In the genomic region with DNA sequence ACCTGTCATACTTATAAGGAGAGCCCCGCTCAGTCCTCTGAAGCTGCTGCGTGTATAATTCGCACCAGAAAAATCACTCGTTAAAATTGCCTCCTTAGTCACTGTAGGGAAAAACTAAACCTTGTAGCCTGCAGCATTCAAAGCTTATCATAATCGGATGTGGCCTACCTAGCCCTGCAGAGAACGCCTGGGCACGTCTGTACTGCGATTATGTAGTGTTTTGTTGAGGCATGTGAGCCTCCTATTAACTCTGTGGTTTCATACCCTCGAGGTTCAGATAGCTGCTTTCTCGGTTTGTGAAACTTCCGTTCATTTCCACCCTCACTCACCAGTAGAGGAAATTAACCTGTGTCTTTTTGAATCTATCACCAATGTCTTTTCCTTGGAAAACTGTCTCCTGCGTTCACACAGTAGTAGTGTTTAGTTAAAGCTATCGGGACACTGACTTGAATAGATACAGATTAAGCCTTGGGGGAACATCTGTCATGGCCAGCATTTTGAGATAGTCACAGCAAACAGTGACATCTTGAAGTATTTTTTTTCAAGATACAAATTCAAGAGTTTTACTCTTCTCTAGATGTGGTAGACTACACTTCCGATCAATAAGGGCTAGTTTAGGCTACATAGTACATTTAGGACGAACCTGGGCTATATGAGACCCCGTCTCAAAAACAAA, we compare ENCODE assay signal across 8 mouse cellular contexts. TPM values are rescaled to one million over a fixed set of nuclear protein-coding genes. Genes with fewer than 3 reads are reported as not detected.
DNase-seq lines count a peak whose midpoint lies in the region; ATAC-seq and TF ChIP-seq lines count a peak whose summit lies in the region.

No protein-coding gene starts in this region.

- H3K27ac ChIP-seq in cerebellum, adult 2 months (ENCODE audit: insufficient read depth, low read length): peak overlapping the region; percentile 94
- H3K27ac ChIP-seq in intestine, embryonic 14.5 days (ENCODE audit: low read depth): peak overlapping the region; percentile 81

- no peak for TF ChIP-seq POLR2A in cerebellum, adult 2 months (IDR thresholded peaks at IDR 0.05; ENCODE audit: borderline replicate concordance, insufficient read depth, low read length)
- no peak for TF ChIP-seq POLR2A in myocyte (IDR thresholded peaks at IDR 0.05; ENCODE audit: insufficient read length, low read depth)

- H3K36me3 ChIP-seq in intestine, embryonic 14.5 days (ENCODE audit: control insufficient read depth, insufficient read depth, low read length): 0 out of 2 replicates have a peak, but pooled peaks cover 3% of the 10 kb centered on the region
- H3K36me3 ChIP-seq in myocyte (ENCODE audit: control insufficient read depth, insufficient read depth): no peaks in the 10 kb centered on the region

- peak overlapping the region; percentile 43 for H3ac ChIP-seq in myocyte (ENCODE audit: control insufficient read depth, insufficient read length)

- no peaks in the 10 kb centered on the region for H3K4me1 ChIP-seq in cerebellum, adult 2 months (ENCODE audit: control insufficient read depth, insufficient read depth, low read length)
- peaks cover 8% of the 10 kb centered on the region for H3K4me1 ChIP-seq in intestine, embryonic 14.5 days (replicated peaks; ENCODE audit: control insufficient read depth, insufficient read depth, low read length)

- no peaks in the 10 kb centered on the region for H3K27me3 ChIP-seq in cerebellum, adult 2 months (ENCODE audit: control insufficient read depth, insufficient read depth, low read length)
- no peaks in the 10 kb centered on the region for H3K27me3 ChIP-seq in intestine, embryonic 14.5 days (replicated peaks; ENCODE audit: control insufficient read depth, insufficient read depth, low read length)
- no peaks in the 10 kb centered on the region for H3K27me3 ChIP-seq in myocyte (ENCODE audit: control insufficient read depth, insufficient read depth, insufficient read length)

- H3K79me2 ChIP-seq in myocyte (ENCODE audit: control insufficient read depth, insufficient read depth): peaks cover 22% of the 10 kb centered on the region

- H3K9ac ChIP-seq in intestine, embryonic 14.5 days (ENCODE audit: low read length): peak overlapping the region; percentile 86

- intact Hi-C loops in left cerebral cortex, postnatal 14 days (cut with DNase I): no loop called here

- no peak for DNase-seq in cerebellum, adult 2 months
- DNase-seq in cerebellum, postnatal 4 days (ENCODE audit: low spot score in 2 of 2): no peak
- DNase-seq in thymus, postnatal 0 days (ENCODE audit: low spot score): peak; percentile 33
- no peak for DNase-seq in thymus, postnatal 10 days (ENCODE audit: low spot score in 2 of 2)
- DNase-seq in intestine, embryonic 14.5 days (ENCODE audit: low spot score): no peak
- no peak for DNase-seq in left cerebral cortex, postnatal 14 days (ENCODE audit: low spot score in 2 of 2)
- DNase-seq in gastrocnemius, adult 8-10 months (ENCODE audit: low spot score in 2 of 2): no peak

- H3K4me2 ChIP-seq in intestine, embryonic 14.5 days (ENCODE audit: low read length): peak overlapping the region; percentile 70
- H3K4me2 ChIP-seq in myocyte (ENCODE audit: low read depth): peak overlapping the region; percentile 88

- no peaks in the 10 kb centered on the region for H3K9me3 ChIP-seq in intestine, embryonic 14.5 days (ENCODE audit: control insufficient read depth, low read length)

- 28% methylated on average over 16 of the region's 16 CpGs for WGBS in cerebellum, adult 2 months
- 29% methylated on average over 16 of the region's 16 CpGs for WGBS in intestine, embryonic 14.5 days

- H3K4me3 ChIP-seq in cerebellum, adult 2 months (replicated peaks; ENCODE audit: insufficient read depth, low read depth, low read length): peak overlapping the region; percentile 66
- H3K4me3 ChIP-seq in intestine, embryonic 14.5 days (ENCODE audit: low read depth, low read length): peak overlapping the region; percentile 76
- peak overlapping the region; percentile 59 for H3K4me3 ChIP-seq in myocyte

- no peak for ATAC-seq in intestine, embryonic 14.5 days (replicated peaks; ENCODE audit: low FRiP score, low TSS enrichment, low read depth)

- TF ChIP-seq CTCF in cerebellum, adult 2 months (IDR thresholded peaks at IDR 0.05; ENCODE audit: borderline replicate concordance, insufficient read depth, low read depth, low read length): no peak

TF ChIP-seq in myocyte, 11 proteins besides CTCF, POLR2A, EP300 and RAD21:
- TF ChIP-seq MYOG (IDR thresholded peaks at IDR 0.05; ENCODE audit: control insufficient read depth in 1 of 3, insufficient read depth in 1 of 3, insufficient read length in 2 of 3, low read depth in 2 of 3) (no peak), MYOD1 (IDR thresholded peaks at IDR 0.05; ENCODE audit: control insufficient read depth in 1 of 3, insufficient read length in 2 of 3, low read depth in 2 of 3) (no peak), CEBPB (IDR thresholded peaks at IDR 0.05; ENCODE audit: insufficient read depth, poor library complexity, severe bottlenecking) (no peak), MAX (IDR thresholded peaks at IDR 0.05; ENCODE audit: low read depth) (no peak), USF1 (IDR thresholded peaks at IDR 0.05; ENCODE audit: low read depth) (no peak), REST (IDR thresholded peaks at IDR 0.05; ENCODE audit: insufficient read depth, insufficient read length) (no peak), POLR2AphosphoS2 (IDR thresholded peaks at IDR 0.05; ENCODE audit: insufficient read length, low read depth) (no peak), TCF3 (IDR thresholded peaks at IDR 0.05; ENCODE audit: insufficient read length, low read depth) (no peak), TCF12 (IDR thresholded peaks at IDR 0.05; ENCODE audit: insufficient read depth, poor library complexity, severe bottlenecking) (no peak), SRF (IDR thresholded peaks at IDR 0.05; ENCODE audit: control insufficient read depth, insufficient read length, low read depth) (no peak), E2F4 (IDR thresholded peaks at IDR 0.05; ENCODE audit: insufficient read depth) (no peak)

RNA-seq across cellular contexts. Expression of gene Pskh1, which starts 0.8 kb away (rescaled TPM):
- 13.6 and 14.1 TPM in 2 replicates for polyA plus RNA-seq in cerebellum, adult 2 months (2012; rRNA removed)
- 18.4 and 21.6 TPM in 2 replicates for polyA plus RNA-seq in thymus, postnatal 0 days (2015; fragmentation: Nextera tagmentation; extraction: Ambion mirVana)
- polyA plus RNA-seq in intestine, embryonic 14.5 days (2014; fragmentation: Nextera tagmentation; extraction: Ambion mirVana): 30.0 and 31.7 TPM in 2 replicates
- 16.1 TPM for polyA plus RNA-seq in myocyte (2012; fragmentation: generic; extraction: Trizol)
- 1 to 10 TPM; 7.4 to 7.5 TPM for total RNA-seq in left cerebral cortex, postnatal 14 days (2021)
- total RNA-seq in gastrocnemius, adult 8-10 months (2022): 10 to 100 TPM; 10.9 to 14.7 (median 12.8) TPM

RNA-seq across cellular contexts. Expression of gene Nrn1l, which starts 7.7 kb away (rescaled TPM):
- 4.7 and 5.3 TPM in 2 replicates for polyA plus RNA-seq in cerebellum, adult 2 months (2012; rRNA removed)
- 0.56 and 0.68 TPM in 2 replicates for polyA plus RNA-seq in thymus, postnatal 0 days (2015; fragmentation: Nextera tagmentation; extraction: Ambion mirVana)
- polyA plus RNA-seq in intestine, embryonic 14.5 days (2014; fragmentation: Nextera tagmentation; extraction: Ambion mirVana): 0.32 and 0.97 TPM in 2 replicates
- polyA plus RNA-seq in myocyte (2012; fragmentation: generic; extraction: Trizol): 0.36 TPM
- total RNA-seq in left cerebral cortex, postnatal 14 days (2021): 1 to 10 TPM; 1.8 to 2.2 TPM
- total RNA-seq in gastrocnemius, adult 8-10 months (2022): not detected

RNA-seq across cellular contexts. Expression of gene Edc4, which starts 20.4 kb away (rescaled TPM):
- polyA plus RNA-seq in cerebellum, adult 2 months (2012; rRNA removed): 75.5 and 81.8 TPM in 2 replicates
- 35.6 and 39.0 TPM in 2 replicates for polyA plus RNA-seq in thymus, postnatal 0 days (2015; fragmentation: Nextera tagmentation; extraction: Ambion mirVana)
- polyA plus RNA-seq in intestine, embryonic 14.5 days (2014; fragmentation: Nextera tagmentation; extraction: Ambion mirVana): 37.0 and 40.7 TPM in 2 replicates
- polyA plus RNA-seq in myocyte (2012; fragmentation: generic; extraction: Trizol): 33.2 TPM
- 10 to 100 TPM; 59.8 to 62.1 TPM for total RNA-seq in left cerebral cortex, postnatal 14 days (2021)
- 10 to 100 TPM; 18.8 to 21.9 (median 20.0) TPM for total RNA-seq in gastrocnemius, adult 8-10 months (2022)

RNA-seq across cellular contexts. Expression of gene Ctrl, which starts 32.6 kb away (rescaled TPM):
- polyA plus RNA-seq in cerebellum, adult 2 months (2012; rRNA removed): 2.6 and 3.4 TPM in 2 replicates
- polyA plus RNA-seq in thymus, postnatal 0 days (2015; fragmentation: Nextera tagmentation; extraction: Ambion mirVana): 0.99 TPM in 2 replicates
- 1.0 and 1.4 TPM in 2 replicates for polyA plus RNA-seq in intestine, embryonic 14.5 days (2014; fragmentation: Nextera tagmentation; extraction: Ambion mirVana)
- polyA plus RNA-seq in myocyte (2012; fragmentation: generic; extraction: Trizol): 0.14 TPM
- total RNA-seq in left cerebral cortex, postnatal 14 days (2021): 1 to 10 TPM; 1.0 to 1.1 TPM
- total RNA-seq in gastrocnemius, adult 8-10 months (2022): not detected

RNA-seq across cellular contexts. Expression of gene Psmb10, which starts 37.2 kb away (rescaled TPM):
- 84.3 and 89.4 TPM in 2 replicates for polyA plus RNA-seq in cerebellum, adult 2 months (2012; rRNA removed)
- polyA plus RNA-seq in thymus, postnatal 0 days (2015; fragmentation: Nextera tagmentation; extraction: Ambion mirVana): 385 and 398 TPM in 2 replicates
- polyA plus RNA-seq in intestine, embryonic 14.5 days (2014; fragmentation: Nextera tagmentation; extraction: Ambion mirVana): 64.2 and 64.8 TPM in 2 replicates
- 60.0 TPM for polyA plus RNA-seq in myocyte (2012; fragmentation: generic; extraction: Trizol)
- total RNA-seq in left cerebral cortex, postnatal 14 days (2021): 10 to 100 TPM; 80.7 TPM
- 10 to 100 TPM; 15.3 to 22.6 (median 19.7) TPM for total RNA-seq in gastrocnemius, adult 8-10 months (2022)
